Mouse (Mus musculus) cerebellum, adult 2 months (tissue): ENCODE data around the gene Palld. TPM values are rescaled to one million over a fixed set of nuclear protein-coding genes. Genes with fewer than 3 reads are reported as not detected.

Experiments
- DNase-seq, 2 experiments: peaks; one replicate each; pipeline ENCODE4 v3.0.0; 2021
- H3K27ac ChIP-seq: fragments of 200-500 bp; 2 replicates; pipeline ENCODE4 v1.5.1; 2012; ENCODE audit warnings: low read length, control low read depth, inconsistent platforms; ENCODE audit not compliant: insufficient read depth
- H3K27me3 ChIP-seq: fragments of 200-500 bp; 2 replicates; pipeline ENCODE4 v1.6.1; 2012; ENCODE audit warnings: inconsistent platforms, mild to moderate bottlenecking, low read length, moderate library complexity; ENCODE audit not compliant: control insufficient read depth, insufficient read depth
- H3K4me1 ChIP-seq: fragments of 200-500 bp; 2 replicates; pipeline ENCODE4 v1.6.1; 2011; ENCODE audit warnings: low read length; ENCODE audit not compliant: control insufficient read depth, insufficient read depth
- H3K4me3 ChIP-seq: fragments of 200-500 bp; replicated peaks from 2 replicates; pipeline ENCODE3; 2011; ENCODE audit warnings: mild to moderate bottlenecking, low read depth, low read length, control low read depth; ENCODE audit not compliant: insufficient read depth
- CTCF ChIP-seq: fragments of 200-500 bp; IDR thresholded peaks from 2 replicates; pipeline ENCODE4 v1.5.1; 2011; ENCODE audit warnings: low read depth, mild to moderate bottlenecking, control low read depth, low read length, moderate library complexity, borderline replicate concordance; ENCODE audit not compliant: insufficient read depth
- POLR2A ChIP-seq: fragments of 200-500 bp; IDR thresholded peaks from 2 replicates; pipeline ENCODE4 v1.6.1; 2011; ENCODE audit warnings: low read length, control low read depth, borderline replicate concordance; ENCODE audit not compliant: insufficient read depth
- WGBS: fragments of 180-500 bp; shearing (Covaris S2); methylation state at CpG from one replicate; pipeline ENCODE4 v1.1.7; 2018; 5-methylcytosine and 5-hydroxymethylcytosine counted together
- polyA plus RNA-seq: library from polyadenylated mRNA; depleted of rRNA; stranded (reverse); fragments of >200 nt; gene quantifications from 2 replicates; pipeline ENCODE4 v1.2.3, GENCODE M21; 2012

Gene Palld
- polyA plus RNA-seq, 1 experiment: 5.5 TPM

DNA sequence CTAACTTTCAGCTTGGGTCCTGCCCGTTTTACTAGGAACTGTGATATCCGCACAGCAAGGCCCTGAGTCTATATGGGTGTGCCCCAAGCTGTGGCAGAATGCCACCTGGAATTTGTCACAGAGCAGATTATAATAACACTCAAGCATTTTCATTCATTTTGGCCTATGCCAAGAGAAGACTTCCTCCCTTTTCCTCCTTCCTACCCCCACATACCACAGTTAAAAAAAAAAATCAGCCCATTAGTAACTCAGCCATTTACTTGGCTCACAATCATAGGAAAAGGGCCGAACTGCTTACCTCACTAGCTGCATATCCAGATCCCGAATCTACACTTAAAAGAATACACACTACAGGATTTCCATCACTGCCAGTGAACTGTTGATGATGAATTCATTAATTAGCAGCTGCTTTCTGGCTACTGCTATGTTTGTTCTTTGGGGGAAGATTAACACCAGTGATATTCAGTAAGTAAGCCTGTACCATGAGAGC lies 260.1 kb downstream of the Palld start:
- no peaks in the 10 kb centered on the region for H3K4me1 ChIP-seq
- DNase-seq: no peak
- H3K27ac ChIP-seq: no peak overlapping the region
- no peak for TF ChIP-seq CTCF
- no peak for TF ChIP-seq POLR2A
- H3K27me3 ChIP-seq: no peaks in the 10 kb centered on the region
- no peak overlapping the region for H3K4me3 ChIP-seq
- 30% methylated on average over 4 of the region's 4 CpGs for WGBS

- no peak for DNase-seq
- H3K27ac ChIP-seq: no peak overlapping the region
- H3K4me1 ChIP-seq: no peaks in the 10 kb centered on the region
- H3K27me3 ChIP-seq: no peaks in the 10 kb centered on the region
- TF ChIP-seq POLR2A: no peak
- TF ChIP-seq CTCF: no peak
- H3K4me3 ChIP-seq: no peak overlapping the region
- 100% methylated on average over 2 of the region's 2 CpGs for WGBS
Measured at GRCm38 (mm10) chr8:61639596-61639995, 262.9 kb downstream of the Palld start.

DNA sequence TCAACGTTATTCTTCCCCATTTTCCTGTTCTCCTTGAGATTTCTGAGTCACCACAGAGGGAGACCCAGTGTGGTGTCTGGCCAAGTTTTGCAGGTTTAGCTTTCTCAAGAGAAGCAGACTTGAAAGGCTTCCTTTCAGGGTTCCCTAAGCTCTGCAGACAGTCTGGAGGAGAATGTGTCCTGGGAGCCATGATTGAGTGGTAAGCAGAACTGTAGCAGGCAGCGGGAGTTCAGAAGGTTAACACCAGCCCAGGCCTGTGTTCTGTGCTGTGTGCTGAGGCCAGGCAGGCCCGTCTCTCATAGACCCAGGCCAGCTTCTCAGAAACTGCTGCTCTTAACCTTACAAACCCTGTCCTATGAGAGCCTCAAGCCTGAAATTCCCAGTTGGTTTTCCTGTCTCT lies 263.5 kb downstream of the Palld start:
- H3K27me3 ChIP-seq: no peaks in the 10 kb centered on the region
- no peak for DNase-seq
- H3K27ac ChIP-seq: no peak overlapping the region
- no peaks in the 10 kb centered on the region for H3K4me1 ChIP-seq
- H3K4me3 ChIP-seq: no peak overlapping the region
- WGBS: 77% methylated on average over 3 of the region's 3 CpGs
- TF ChIP-seq CTCF: no peak
- TF ChIP-seq POLR2A: no peak

DNA sequence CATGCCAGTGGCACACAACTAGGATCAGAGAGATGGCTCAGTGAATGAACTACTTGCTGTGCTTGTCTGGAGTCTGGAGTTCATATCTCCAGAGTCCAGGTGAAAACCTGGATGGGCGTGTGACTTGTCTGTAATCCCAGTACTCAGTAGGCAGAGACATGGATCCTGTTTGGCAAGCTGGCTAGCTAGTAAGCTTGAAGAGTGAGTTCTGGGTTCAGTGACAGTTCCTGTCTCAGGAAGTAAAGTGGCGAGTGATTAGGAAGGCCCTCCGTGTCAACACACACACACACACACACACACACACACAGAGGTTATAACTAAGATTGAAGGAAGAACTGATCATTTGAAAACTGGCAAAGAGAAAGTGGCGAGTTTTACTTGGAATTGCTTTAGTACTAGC lies 264.8 kb downstream of the Palld start:
- TF ChIP-seq POLR2A: no peak
- TF ChIP-seq CTCF: no peak
- 91% methylated on average over 4 of the region's 4 CpGs for WGBS
- H3K4me1 ChIP-seq: no peaks in the 10 kb centered on the region
- no peaks in the 10 kb centered on the region for H3K27me3 ChIP-seq
- H3K27ac ChIP-seq: no peak overlapping the region
- no peak for DNase-seq
- H3K4me3 ChIP-seq: no peak overlapping the region

DNA sequence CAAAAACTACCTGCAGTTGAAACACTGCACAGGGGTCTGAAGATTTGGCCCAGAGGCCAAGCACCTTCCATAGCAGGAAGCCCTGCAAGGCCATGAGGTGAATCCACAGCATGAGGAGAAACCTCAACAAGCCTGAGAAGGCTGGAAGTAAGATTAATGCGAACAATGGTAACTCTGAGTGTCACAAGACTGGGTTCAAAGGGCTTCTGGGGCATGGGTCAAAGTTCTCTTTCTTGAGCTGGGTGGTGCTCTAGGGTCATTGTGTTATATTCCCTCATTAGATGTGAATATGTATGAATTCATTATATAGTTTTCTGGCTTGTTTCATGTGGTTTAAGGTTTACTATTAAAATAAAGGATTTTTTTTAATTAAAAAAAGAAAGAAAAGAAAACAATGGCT lies 267.7 kb downstream of the Palld start:
- Histone ChIP-seq H3K27ac (no peak overlapping the region), H3K4me1 (no peaks in the 10 kb centered on the region), H3K27me3 (no peaks in the 10 kb centered on the region), H3K4me3 (no peak overlapping the region)
- no peak for TF ChIP-seq CTCF
- no peak for TF ChIP-seq POLR2A
- DNase-seq: no peak
- WGBS: 79% methylated on average over 1 of the region's 1 CpGs

DNA sequence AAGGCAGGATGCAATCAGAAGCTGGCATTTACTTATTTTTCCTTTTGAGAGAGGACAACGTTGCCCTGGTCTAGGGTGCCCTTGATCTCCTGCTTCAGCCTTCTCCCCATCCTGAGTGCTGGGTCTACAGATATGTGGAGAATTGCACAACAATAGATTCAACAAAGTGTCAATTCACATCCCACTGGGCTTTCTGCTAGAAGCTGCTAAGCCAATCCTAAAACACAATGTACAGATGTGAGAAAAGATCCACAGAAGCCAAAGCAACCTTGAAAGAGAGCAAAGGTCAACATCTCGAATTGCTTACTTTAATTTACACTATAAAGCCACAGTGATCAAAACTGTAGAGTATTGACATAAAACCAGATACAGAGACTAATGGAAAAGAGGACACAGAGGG lies 270.2 kb downstream of the Palld start:
- Histone ChIP-seq H3K4me3 (no peak overlapping the region), H3K27me3 (no peaks in the 10 kb centered on the region), H3K27ac (no peak overlapping the region), H3K4me1 (no peaks in the 10 kb centered on the region)
- no peak for TF ChIP-seq CTCF
- TF ChIP-seq POLR2A: no peak
- DNase-seq: no peak
- WGBS: 30% methylated on average over 2 of the region's 2 CpGs

DNA sequence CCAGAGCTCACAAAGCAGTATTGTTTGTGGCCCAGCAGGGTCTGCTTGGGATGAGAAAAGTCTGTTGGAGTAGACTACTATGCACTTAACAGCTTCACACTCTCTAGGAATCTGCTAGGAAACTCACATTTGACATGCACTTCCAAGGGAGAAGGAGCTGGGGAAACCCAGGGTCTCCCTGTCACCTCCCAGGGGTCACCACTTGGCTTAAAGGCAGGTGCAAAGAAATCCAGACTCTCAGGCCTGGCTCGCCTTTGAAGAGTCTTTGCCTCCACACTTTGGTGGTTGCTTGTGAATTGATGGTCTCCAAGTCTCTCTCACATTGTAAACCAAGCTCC lies 272.9 kb downstream of the Palld start:
- no peaks in the 10 kb centered on the region for H3K27me3 ChIP-seq
- H3K27ac ChIP-seq: no peak overlapping the region
- no peak for DNase-seq
- 38% methylated on average over 1 of the region's 1 CpGs for WGBS
- no peaks in the 10 kb centered on the region for H3K4me1 ChIP-seq
- no peak for TF ChIP-seq CTCF
- no peak for TF ChIP-seq POLR2A
- no peak overlapping the region for H3K4me3 ChIP-seq

DNA sequence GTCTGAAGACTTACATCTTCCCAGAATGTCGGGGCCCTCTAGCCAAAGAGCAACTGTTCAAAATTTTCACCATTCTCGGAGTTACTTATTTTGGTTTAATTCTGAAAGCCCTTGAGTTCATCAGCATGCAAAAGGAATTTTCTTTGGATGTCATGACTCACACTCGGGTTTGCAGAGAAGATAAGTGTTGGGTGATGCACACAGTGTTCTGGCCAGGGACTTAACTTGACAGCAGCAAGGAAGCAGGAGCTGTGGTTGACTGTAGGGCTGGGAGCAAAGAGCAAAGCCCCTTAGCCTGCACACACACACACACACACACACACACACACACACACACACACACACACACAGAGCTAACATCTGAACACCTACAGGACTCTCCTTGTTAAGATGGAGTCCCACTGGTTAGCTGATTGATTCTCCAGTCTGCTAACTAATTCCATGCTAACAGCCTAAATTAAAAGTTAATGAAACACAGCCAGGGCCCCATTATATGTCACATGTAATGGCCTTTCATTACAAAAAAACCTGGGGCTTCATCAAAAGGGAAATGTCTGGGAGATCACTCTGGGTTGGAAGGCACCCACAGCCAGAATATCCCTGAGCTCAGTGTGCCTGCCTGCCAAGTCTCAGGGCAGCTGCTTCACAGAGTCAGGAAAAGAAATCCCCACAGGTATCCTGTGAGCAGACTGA lies 273.4 kb downstream of the Palld start:
- TF ChIP-seq POLR2A (no peak), CTCF (no peak)
- no peak for DNase-seq
- 83% methylated on average over 3 of the region's 3 CpGs for WGBS
- no peaks in the 10 kb centered on the region for H3K27me3 ChIP-seq
- H3K4me1 ChIP-seq: no peaks in the 10 kb centered on the region
- no peak overlapping the region for H3K27ac ChIP-seq
- H3K4me3 ChIP-seq: no peak overlapping the region
